In the genomic region with DNA sequence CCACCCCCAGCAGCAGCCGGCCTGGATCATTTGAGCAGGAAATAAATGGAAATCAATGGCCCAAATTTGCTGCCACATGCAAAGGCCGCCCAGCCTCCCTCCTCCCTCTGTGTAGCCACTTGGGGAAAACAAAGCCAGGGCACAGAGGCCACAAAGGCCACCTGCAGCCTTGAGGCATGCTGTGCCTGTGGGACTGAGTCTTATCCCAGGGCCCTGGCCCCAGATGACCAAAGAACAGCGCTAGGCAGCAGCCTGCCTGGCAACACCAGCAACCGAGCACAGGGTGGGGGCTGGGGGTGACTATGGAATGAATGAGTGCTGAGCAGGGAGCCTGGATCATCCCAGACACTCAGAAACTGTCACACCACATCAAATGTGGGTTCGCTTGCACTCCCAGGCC, we compare ENCODE assay signal across 10 mouse cellular contexts.
DNase-seq lines count a peak whose midpoint lies in the region; ATAC-seq and TF ChIP-seq lines count a peak whose summit lies in the region.
"Had no signal": no experiment of that assay in that cellular context is flagged by ENCODE, and none has a peak within 500 bp of the region (broad histone marks: within the 10 kb centered on the region; RNA-seq: fewer than 3 reads in every experiment).

No protein-coding gene starts in this region.

- no peak for TF ChIP-seq CTCF in intestine, postnatal 0 days (IDR thresholded peaks at IDR 0.05; ENCODE audit: low read depth)
- TF ChIP-seq CTCF in midbrain, postnatal 0 days (IDR thresholded peaks at IDR 0.05), result no peak

- peak; percentile 21; the same call in 1 of the 2 replicates for ATAC-seq in intestine, embryonic 15.5 days
- no peak for ATAC-seq in intestine, postnatal 0 days
- ATAC-seq in hindbrain, embryonic 16.5 days, result peak; percentile 45; the same call in 1 of the 2 replicates
- peak; percentile 49 for ATAC-seq in midbrain, postnatal 0 days (ENCODE audit: low FRiP score)
- no peak for ATAC-seq in activated CD4-positive, CD25-positive, alpha-beta regulatory T cell, adult 4 months

- 50% methylated on average over 5 of the region's 5 CpGs for WGBS in intestine, embryonic 15.5 days
- WGBS in intestine, postnatal 0 days, result 52% methylated on average over 5 of the region's 5 CpGs
- 16% methylated on average over 5 of the region's 5 CpGs for WGBS in hindbrain, embryonic 16.5 days
- 8% methylated on average over 5 of the region's 5 CpGs for WGBS in midbrain, postnatal 0 days

- peak; percentile 80 for DNase-seq in embryo, embryonic 9.5 days (ENCODE audit: extremely low spot score)
- DNase-seq in midbrain, postnatal 0 days (ENCODE audit: low spot score), result no peak
- no peak for DNase-seq in left cerebral cortex, adult 8-10 months (ENCODE audit: low spot score in 2 of 2)
- DNase-seq in T-cell, adult 2 months (ENCODE audit: low spot score), result no peak

- H3K4me1 ChIP-seq in intestine, embryonic 15.5 days (replicated peaks), result peaks cover 18% of the 10 kb centered on the region
- H3K4me1 ChIP-seq in intestine, postnatal 0 days (replicated peaks; ENCODE audit: control insufficient read depth, insufficient read depth, low read length), result no peaks in the 10 kb centered on the region
- peaks cover 19% of the 10 kb centered on the region for H3K4me1 ChIP-seq in hindbrain, embryonic 16.5 days (ENCODE audit: control insufficient read depth, insufficient read depth, low read depth, low read length)
- peaks cover 8% of the 10 kb centered on the region; the same call in 1 of the 2 replicates for H3K4me1 ChIP-seq in midbrain, postnatal 0 days (ENCODE audit: insufficient read depth, low read length)

- peak overlapping the region; percentile 49; the same call in 1 of the 2 replicates for H3K27ac ChIP-seq in intestine, embryonic 15.5 days
- no peak overlapping the region for H3K27ac ChIP-seq in intestine, postnatal 0 days (ENCODE audit: low read depth, low read length)
- peak overlapping the region; percentile 44 for H3K27ac ChIP-seq in hindbrain, embryonic 16.5 days (ENCODE audit: low read depth, low read length)
- H3K27ac ChIP-seq in midbrain, postnatal 0 days (ENCODE audit: low read depth, low read length), result peak overlapping the region; percentile 32; the same call in 1 of the 2 replicates
- H3K27ac ChIP-seq: left cerebral cortex, adult 2 months had no signal

- H3K36me3 ChIP-seq in intestine, embryonic 15.5 days, result no peaks in the 10 kb centered on the region
- no peaks in the 10 kb centered on the region for H3K36me3 ChIP-seq in intestine, postnatal 0 days (ENCODE audit: control insufficient read depth, insufficient read depth)
- H3K36me3 ChIP-seq in hindbrain, embryonic 16.5 days (ENCODE audit: control insufficient read depth, insufficient read depth, low read length), result no peaks in the 10 kb centered on the region
- H3K36me3 ChIP-seq in midbrain, postnatal 0 days (ENCODE audit: insufficient read depth, low read length), result no peaks in the 10 kb centered on the region

- no peaks in the 10 kb centered on the region for H3K27me3 ChIP-seq in intestine, embryonic 15.5 days (replicated peaks)
- H3K27me3 ChIP-seq in intestine, postnatal 0 days (replicated peaks; ENCODE audit: control insufficient read depth, insufficient read depth, low read length), result no peaks in the 10 kb centered on the region
- no peaks in the 10 kb centered on the region for H3K27me3 ChIP-seq in hindbrain, embryonic 16.5 days (replicated peaks; ENCODE audit: control insufficient read depth, insufficient read depth, low read length)
- no peaks in the 10 kb centered on the region for H3K27me3 ChIP-seq in midbrain, postnatal 0 days (ENCODE audit: insufficient read depth, low read length)
- H3K27me3 ChIP-seq: CH12.LX had no signal

- H3K4me3 ChIP-seq in intestine, embryonic 15.5 days (replicated peaks), result no peak overlapping the region
- H3K4me3 ChIP-seq in intestine, postnatal 0 days (ENCODE audit: low read depth, low read length), result no peak overlapping the region
- no peak overlapping the region for H3K4me3 ChIP-seq in hindbrain, embryonic 16.5 days (ENCODE audit: low read length)
- no peak overlapping the region for H3K4me3 ChIP-seq in midbrain, postnatal 0 days (ENCODE audit: low read depth, low read length)
- H3K4me3 ChIP-seq: left cerebral cortex, adult 2 months had no signal

- no peak overlapping the region for H3K4me2 ChIP-seq in intestine, embryonic 15.5 days (replicated peaks)
- no peak overlapping the region for H3K4me2 ChIP-seq in intestine, postnatal 0 days (replicated peaks; ENCODE audit: low read depth)
- no peak overlapping the region for H3K4me2 ChIP-seq in hindbrain, embryonic 16.5 days (ENCODE audit: low read length)
- no peak overlapping the region for H3K4me2 ChIP-seq in midbrain, postnatal 0 days (ENCODE audit: low read depth, low read length, poor library complexity, severe bottlenecking)

- 0 out of 2 replicates have a peak overlapping the region, but pooled peaks have one; percentile 12 for H3K9ac ChIP-seq in intestine, embryonic 15.5 days
- no peak overlapping the region for H3K9ac ChIP-seq in intestine, postnatal 0 days (ENCODE audit: low read depth, low read length)
- H3K9ac ChIP-seq in hindbrain, embryonic 16.5 days (ENCODE audit: low read depth, low read length), result peak overlapping the region; percentile 19; the same call in 1 of the 2 replicates
- H3K9ac ChIP-seq in midbrain, postnatal 0 days (replicated peaks; ENCODE audit: low read length, poor library complexity, severe bottlenecking), result 0 out of 2 replicates have a peak overlapping the region, but pooled peaks have one; percentile 8

- H3K9me3 ChIP-seq in intestine, embryonic 15.5 days, result no peaks in the 10 kb centered on the region
- no peaks in the 10 kb centered on the region for H3K9me3 ChIP-seq in intestine, postnatal 0 days (ENCODE audit: control insufficient read depth)
- no peaks in the 10 kb centered on the region for H3K9me3 ChIP-seq in hindbrain, embryonic 16.5 days (ENCODE audit: control insufficient read depth, low read length)
- H3K9me3 ChIP-seq in midbrain, postnatal 0 days (ENCODE audit: low read length), result no peaks in the 10 kb centered on the region

Comparison
In these comparisons a context has a peak if more than half of its experiments do, and no peak if none do; other contexts are left out.
1. ATAC-seq: peak in intestine, embryonic 15.5 days (single experiment), hindbrain, embryonic 16.5 days (single experiment) and midbrain, postnatal 0 days (single experiment); none in intestine, postnatal 0 days (single experiment) and activated CD4-positive, CD25-positive, alpha-beta regulatory T cell, adult 4 months (single experiment).